ENCODE assay signal across 19 mouse cellular contexts in genomic region chr8:92518031-92518430, GRCm38 (mm10).
A peak's percentile ranks its signal among the peaks of the same experiment; 100 is the strongest.
DNase-seq lines count a peak whose midpoint lies in the region; ATAC-seq and TF ChIP-seq lines count a peak whose summit lies in the region.
"Had no signal": no experiment of that assay in that cellular context is flagged by ENCODE, and none has a peak within 500 bp of the region (broad histone marks: within the 10 kb centered on the region; RNA-seq: fewer than 3 reads in every experiment).

No protein-coding gene starts in this region.

- peak; percentile 13 for DNase-seq in embryo, embryonic 10.5 days (ENCODE audit: low spot score)
- DNase-seq in embryo, embryonic 9.5 days (ENCODE audit: extremely low spot score) = no peak
- DNase-seq in lung, postnatal 10 days = peak; percentile 40
- no peak for DNase-seq in lung, adult 18-20 months
- DNase-seq in heart, adult 9 months (ENCODE audit: low spot score in 2 of 2) = peak; percentile 10 to 11
- peak; percentile 77 for DNase-seq in limb, embryonic 14.5 days (ENCODE audit: low spot score)
- no peak for DNase-seq in MN1 (ENCODE audit: low spot score)
- DNase-seq in adrenal gland, postnatal 4 days (ENCODE audit: low spot score in 2 of 2) = no peak
- DNase-seq: adrenal gland, postnatal 25 days; cerebellum, adult 2 months; gastrocnemius, postnatal 14 days; left cerebral cortex, postnatal 4 days; lung, postnatal 36 days; right cerebral cortex, postnatal 4 days; thymus, adult 2 months had no signal

- H3K36me3 ChIP-seq in limb, embryonic 14.5 days (ENCODE audit: control insufficient read depth, insufficient read depth, low read length) = no peaks in the 10 kb centered on the region
- H3K36me3 ChIP-seq: forebrain, embryonic 10.5 days; hindbrain, embryonic 12.5 days; liver, embryonic 15.5 days had no signal

- WGBS in limb, embryonic 14.5 days = 55% methylated on average over 8 of the region's 8 CpGs

- no peak overlapping the region for H3K27ac ChIP-seq in limb, embryonic 14.5 days (replicated peaks; ENCODE audit: low read depth, low read length)
- H3K27ac ChIP-seq: forebrain, embryonic 10.5 days; hindbrain, embryonic 12.5 days; liver, embryonic 15.5 days had no signal

- peaks cover 4% of the 10 kb centered on the region; the same call in 1 of the 2 replicates for H3K9me3 ChIP-seq in limb, embryonic 14.5 days (ENCODE audit: control insufficient read depth, low read length)
- H3K9me3 ChIP-seq: hindbrain, embryonic 12.5 days; liver, embryonic 15.5 days had no signal

- no peaks in the 10 kb centered on the region for H3K27me3 ChIP-seq in limb, embryonic 14.5 days (ENCODE audit: control insufficient read depth, insufficient read depth, low read length)
- H3K27me3 ChIP-seq: hindbrain, embryonic 12.5 days; liver, embryonic 15.5 days had no signal

- ATAC-seq in limb, embryonic 14.5 days (ENCODE audit: low FRiP score, low read depth) = peak; percentile 68; the same call in 1 of the 2 replicates
- ATAC-seq: inflammation-experienced regulatory T-cells, adult 6 months had no signal

- no peak overlapping the region for H3K4me2 ChIP-seq in limb, embryonic 14.5 days (replicated peaks; ENCODE audit: low read depth, low read length, severe bottlenecking)
- H3K4me2 ChIP-seq: hindbrain, embryonic 12.5 days; liver, embryonic 15.5 days had no signal

- no peak for TF ChIP-seq POLR2A in limb, embryonic 14.5 days (IDR thresholded peaks at IDR 0.05; ENCODE audit: borderline replicate concordance, extremely low read depth, insufficient read depth, insufficient read length)

- H3K4me3 ChIP-seq in limb, embryonic 14.5 days (replicated peaks; ENCODE audit: low read length) = no peak overlapping the region
- H3K4me3 ChIP-seq: forebrain, embryonic 10.5 days; hindbrain, embryonic 12.5 days; liver, embryonic 15.5 days had no signal

- H3K9ac ChIP-seq in limb, embryonic 14.5 days (ENCODE audit: low read depth, low read length, severe bottlenecking) = no peak overlapping the region
- H3K9ac ChIP-seq: hindbrain, embryonic 12.5 days; liver, embryonic 15.5 days had no signal

- H3K4me1 ChIP-seq in limb, embryonic 14.5 days (ENCODE audit: control insufficient read depth, insufficient read depth, low read length) = peaks cover 10% of the 10 kb centered on the region
- H3K4me1 ChIP-seq: forebrain, embryonic 10.5 days; liver, embryonic 15.5 days had no signal

Comparison
In these comparisons a context has a peak if more than half of its experiments do, and no peak if none do; other contexts are left out.
1. DNase-seq: peak in embryo, embryonic 10.5 days (single experiment), lung, postnatal 10 days (single experiment), heart, adult 9 months (2 of 2) and limb, embryonic 14.5 days (single experiment); none in embryo, embryonic 9.5 days (single experiment), lung, adult 18-20 months (0 of 2), MN1 (single experiment) and adrenal gland, postnatal 4 days (0 of 2).